Mouse (Mus musculus): ENCODE data around the gene Mbnl2. TPM values are rescaled to one million over a fixed set of nuclear protein-coding genes. Genes with fewer than 3 reads are reported as not detected.

Gene Mbnl2
- 146 and 173 TPM in 2 replicates for polyA plus RNA-seq (2015; fragmentation: Nextera tagmentation; extraction: Ambion mirVana)

GRCm38 (mm10) chr14:120275246-120276238, at the start of gene Mbnl2:
Gene Mbnl2, plus strand, starts transcription at chr14:120275669.
- H3K36me3 ChIP-seq, result no peaks in the 10 kb centered on the region
- H3K4me1 ChIP-seq, result peaks cover 52% of the 10 kb centered on the region
- peak within 1 kb of the TSS; percentile 95 for H3K4me2 ChIP-seq
- H3K27me3 ChIP-seq, result no peaks in the 10 kb centered on the region
- peak within 1 kb of the TSS; percentile 98 for H3K27ac ChIP-seq
- peak; percentile 96 for ATAC-seq (ENCODE audit: insufficient number of reproducible peaks, insufficient read depth, low FRiP score, low TSS enrichment, low read depth)
- H3K9me3 ChIP-seq, result no peaks in the 10 kb centered on the region
- peak within 1 kb of the TSS; percentile 85 for H3K9ac ChIP-seq
- H3K4me3 ChIP-seq, result peak within 1 kb of the TSS; percentile 74
- under 1% methylated on average over 35 of the region's 35 CpGs for WGBS

DNA sequence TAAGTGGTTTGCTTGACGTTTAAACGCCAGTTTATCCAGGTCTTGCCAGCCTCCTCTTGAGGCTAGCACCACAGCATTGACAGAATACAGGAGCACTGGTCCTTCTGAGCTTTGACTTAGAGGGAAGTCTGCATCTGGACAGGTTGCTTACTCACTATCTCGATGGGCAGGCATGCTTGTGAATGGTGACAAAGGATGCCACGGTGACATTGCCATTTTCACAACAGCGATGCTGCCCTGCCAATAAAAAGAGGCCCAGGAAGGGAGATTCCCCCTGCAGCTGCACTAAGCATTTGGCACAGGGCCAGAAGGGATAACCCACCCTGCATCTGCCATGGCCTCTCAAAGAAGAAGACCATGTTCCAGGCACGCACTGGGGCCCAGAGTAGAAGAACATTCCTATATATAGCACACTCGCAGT, 43.4 kb upstream of the Mbnl2 start:
- Histone ChIP-seq H3K4me1 (peaks cover 7% of the 10 kb centered on the region), H3K9me3 (no peaks in the 10 kb centered on the region), H3K27ac (no peak overlapping the region), H3K4me2 (no peak overlapping the region), H3K9ac (no peak overlapping the region), H3K36me3 (no peaks in the 10 kb centered on the region), H3K27me3 (no peaks in the 10 kb centered on the region), H3K4me3 (no peak overlapping the region)
- ATAC-seq (ENCODE audit: insufficient number of reproducible peaks, insufficient read depth, low FRiP score, low TSS enrichment, low read depth), result no peak
- WGBS, result 65% methylated on average over 7 of the region's 7 CpGs

- Histone ChIP-seq H3K4me2 (no peak overlapping the region), H3K36me3 (no peaks in the 10 kb centered on the region), H3K4me1 (peaks cover 7% of the 10 kb centered on the region), H3K4me3 (no peak overlapping the region), H3K27ac (no peak overlapping the region), H3K9me3 (no peaks in the 10 kb centered on the region), H3K9ac (no peak overlapping the region), H3K27me3 (no peaks in the 10 kb centered on the region)
- 83% methylated on average over 7 of the region's 7 CpGs for whole genome bisulfite sequencing
- ATAC-seq (ENCODE audit: insufficient number of reproducible peaks, insufficient read depth, low FRiP score, low TSS enrichment, low read depth), result no peak
These were observed 39.9 kb upstream of the Mbnl2 start for GRCm38 (mm10) chr14:120235610-120236009.

- Histone ChIP-seq H3K9me3 (no peaks in the 10 kb centered on the region), H3K4me2 (no peak overlapping the region), H3K36me3 (no peaks in the 10 kb centered on the region), H3K9ac (no peak overlapping the region), H3K27me3 (no peaks in the 10 kb centered on the region), H3K4me1 (peaks cover 3% of the 10 kb centered on the region; the same call in 1 of the 2 replicates), H3K4me3 (no peak overlapping the region), H3K27ac (no peak overlapping the region)
- no peak for ATAC-seq (ENCODE audit: insufficient number of reproducible peaks, insufficient read depth, low FRiP score, low TSS enrichment, low read depth)
These were observed 37.0 kb upstream of the Mbnl2 start for GRCm38 (mm10) chr14:120238501-120238900.

DNA sequence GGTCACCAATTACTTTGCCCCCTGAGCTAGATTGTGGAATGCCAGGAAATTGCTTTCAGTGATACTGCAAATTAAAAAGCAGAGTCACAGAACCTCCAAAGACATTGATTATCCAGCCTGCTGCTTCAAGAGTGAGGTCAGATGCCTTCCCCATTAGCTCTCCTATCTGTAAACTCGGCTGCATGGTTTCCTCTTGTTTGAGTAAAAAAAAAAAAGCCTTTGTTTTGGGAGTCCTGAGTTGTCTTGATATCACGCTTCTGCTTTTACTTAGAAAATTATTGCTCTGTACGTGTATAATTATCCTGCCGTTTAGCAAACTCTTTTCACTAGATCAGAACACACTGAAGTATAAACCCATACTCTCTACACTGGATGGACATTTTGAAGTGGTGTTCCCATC, 35.3 kb upstream of the Mbnl2 start:
- no peaks in the 10 kb centered on the region for H3K36me3 ChIP-seq
- 24% methylated on average over 4 of the region's 4 CpGs for WGBS
- no peak overlapping the region for H3K9ac ChIP-seq

GRCm38 (mm10) chr14:120242711-120243110, 32.8 kb upstream of the Mbnl2 start:
- Histone ChIP-seq H3K27ac (no peak overlapping the region), H3K4me3 (no peak overlapping the region), H3K4me1 (peaks cover 3% of the 10 kb centered on the region; the same call in 1 of the 2 replicates), H3K4me2 (no peak overlapping the region), H3K36me3 (no peaks in the 10 kb centered on the region), H3K9me3 (no peaks in the 10 kb centered on the region), H3K27me3 (no peaks in the 10 kb centered on the region), H3K9ac (no peak overlapping the region)
- WGBS, result 46% methylated on average over 5 of the region's 5 CpGs
- ATAC-seq (ENCODE audit: insufficient number of reproducible peaks, insufficient read depth, low FRiP score, low TSS enrichment, low read depth), result no peak

More for the DNA sequence above, 35.3 kb upstream of the Mbnl2 start:
- no peaks in the 10 kb centered on the region for H3K27me3 ChIP-seq
- no peak overlapping the region for H3K27ac ChIP-seq
- H3K4me1 ChIP-seq, result peaks cover 3% of the 10 kb centered on the region; the same call in 1 of the 2 replicates
- no peak overlapping the region for H3K4me3 ChIP-seq
- no peak overlapping the region for H3K4me2 ChIP-seq
- no peak for ATAC-seq (ENCODE audit: insufficient number of reproducible peaks, insufficient read depth, low FRiP score, low TSS enrichment, low read depth)
- no peaks in the 10 kb centered on the region for H3K9me3 ChIP-seq

DNA sequence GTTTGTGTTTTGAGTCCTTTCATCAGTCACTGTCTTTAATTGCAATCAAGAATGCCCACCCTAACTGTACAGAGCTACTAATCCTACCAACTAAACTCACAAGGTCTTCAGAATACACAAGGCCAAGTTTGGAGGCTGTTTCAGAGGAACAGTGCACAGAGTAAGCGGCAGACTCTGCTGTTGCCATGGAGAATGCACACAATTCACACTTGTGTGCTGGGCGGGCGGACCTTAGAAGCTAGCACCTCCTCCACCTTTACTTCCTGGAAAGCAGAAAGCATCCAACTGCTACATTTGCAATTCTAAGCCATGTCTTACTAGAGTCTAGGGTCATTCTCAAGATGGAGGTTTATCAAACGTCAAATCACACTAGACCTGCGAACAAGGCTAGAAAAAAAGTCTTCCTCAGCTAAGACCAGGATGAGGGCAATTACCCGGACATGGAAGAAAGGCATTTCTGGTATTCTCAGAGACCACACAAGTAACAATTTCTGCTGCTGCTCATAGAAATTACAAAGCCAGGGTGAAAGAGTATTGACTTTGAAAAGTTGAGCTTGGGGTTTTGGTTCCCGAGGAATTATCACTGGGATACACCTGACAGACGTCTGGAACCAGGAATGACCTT, 30.3 kb upstream of the Mbnl2 start:
- no peak for ATAC-seq (ENCODE audit: insufficient number of reproducible peaks, insufficient read depth, low FRiP score, low TSS enrichment, low read depth)

GRCm38 (mm10) chr14:120253331-120253730, 22.1 kb upstream of the Mbnl2 start:
- H3K4me1 ChIP-seq, result no peaks in the 10 kb centered on the region; the same call in 1 of the 2 replicates
- no peak overlapping the region for H3K4me3 ChIP-seq
- WGBS, result 62% methylated on average over 7 of the region's 7 CpGs
- no peaks in the 10 kb centered on the region for H3K36me3 ChIP-seq
- no peak for ATAC-seq (ENCODE audit: insufficient number of reproducible peaks, insufficient read depth, low FRiP score, low TSS enrichment, low read depth)
- no peak overlapping the region for H3K9ac ChIP-seq
- no peaks in the 10 kb centered on the region for H3K9me3 ChIP-seq
- no peaks in the 10 kb centered on the region for H3K27me3 ChIP-seq
- no peak overlapping the region for H3K4me2 ChIP-seq
- no peak overlapping the region for H3K27ac ChIP-seq

More for the DNA sequence above, 30.3 kb upstream of the Mbnl2 start:
- WGBS, result 70% methylated on average over 8 of the region's 8 CpGs
- Histone ChIP-seq H3K27me3 (no peaks in the 10 kb centered on the region), H3K36me3 (no peaks in the 10 kb centered on the region), H3K4me1 (peaks cover 3% of the 10 kb centered on the region; the same call in 1 of the 2 replicates), H3K27ac (no peak overlapping the region), H3K9ac (no peak overlapping the region), H3K4me2 (no peak overlapping the region), H3K9me3 (no peaks in the 10 kb centered on the region), H3K4me3 (no peak overlapping the region)

GRCm38 (mm10) chr14:120256146-120256545, 19.3 kb upstream of the Mbnl2 start:
- no peak for ATAC-seq (ENCODE audit: insufficient number of reproducible peaks, insufficient read depth, low FRiP score, low TSS enrichment, low read depth)
- no peak overlapping the region for H3K4me2 ChIP-seq
- no peaks in the 10 kb centered on the region for H3K9me3 ChIP-seq
- WGBS, result 93% methylated on average over 2 of the region's 2 CpGs
- no peak overlapping the region for H3K9ac ChIP-seq
- H3K4me3 ChIP-seq, result no peak overlapping the region
- no peaks in the 10 kb centered on the region for H3K36me3 ChIP-seq
- H3K27ac ChIP-seq, result no peak overlapping the region
- no peaks in the 10 kb centered on the region for H3K27me3 ChIP-seq
- no peaks in the 10 kb centered on the region; the same call in 1 of the 2 replicates for H3K4me1 ChIP-seq

- no peak overlapping the region for H3K27ac ChIP-seq
- no peak for ATAC-seq (ENCODE audit: insufficient number of reproducible peaks, insufficient read depth, low FRiP score, low TSS enrichment, low read depth)
- WGBS, result 76% methylated on average over 15 of the region's 15 CpGs
- peaks cover 3% of the 10 kb centered on the region; the same call in 1 of the 2 replicates for H3K4me1 ChIP-seq
- no peak overlapping the region for H3K9ac ChIP-seq
- no peak overlapping the region for H3K4me3 ChIP-seq
- H3K27me3 ChIP-seq, result no peaks in the 10 kb centered on the region
- H3K4me2 ChIP-seq, result no peak overlapping the region
- H3K36me3 ChIP-seq, result no peaks in the 10 kb centered on the region
- no peaks in the 10 kb centered on the region for H3K9me3 ChIP-seq
These were observed 18.7 kb upstream of the Mbnl2 start for GRCm38 (mm10) chr14:120256623-120257384.

DNA sequence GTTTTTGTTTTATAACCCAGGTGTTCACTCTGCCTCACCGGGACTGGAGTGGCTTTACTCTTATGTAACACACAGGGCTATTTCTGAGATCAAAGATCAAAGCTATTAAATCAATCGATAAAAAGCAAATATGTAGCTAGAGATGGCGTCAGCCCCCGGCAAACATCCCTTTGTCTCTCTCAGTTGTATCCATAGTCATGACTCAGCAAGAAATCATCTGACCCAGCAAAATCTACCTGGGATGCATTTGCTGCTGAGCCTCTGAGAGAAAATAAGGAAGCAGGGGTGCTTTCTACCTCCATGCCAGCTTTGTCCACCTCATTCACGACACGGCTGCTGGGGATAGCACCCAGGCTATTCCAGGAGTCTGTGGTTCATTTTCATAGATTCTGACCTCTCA, 18.0 kb upstream of the Mbnl2 start:
- Histone ChIP-seq H3K4me2 (no peak overlapping the region), H3K4me3 (no peak overlapping the region), H3K27me3 (no peaks in the 10 kb centered on the region), H3K9ac (no peak overlapping the region), H3K36me3 (no peaks in the 10 kb centered on the region), H3K9me3 (no peaks in the 10 kb centered on the region), H3K27ac (no peak overlapping the region), H3K4me1 (peaks cover 4% of the 10 kb centered on the region; the same call in 1 of the 2 replicates)
- ATAC-seq (ENCODE audit: insufficient number of reproducible peaks, insufficient read depth, low FRiP score, low TSS enrichment, low read depth), result no peak
- WGBS, result 74% methylated on average over 6 of the region's 6 CpGs
